Mouse (Mus musculus) spleen, adult 2 months (tissue): ENCODE data around the gene Nfyb. TPM values are rescaled to one million over a fixed set of nuclear protein-coding genes. Genes with fewer than 3 reads are reported as not detected.
A peak's percentile ranks its signal among the peaks of the same experiment; 100 is the strongest.

Experiments used
- DNase-seq, 2 experiments: peaks; one replicate each; pipeline versions ENCODE4 v3.0.0 to v3.0.0-alpha.2; 2012 to 2021; ENCODE audit warnings: low spot score in 2 of 2, low read depth in 1 of 2
- H3K27ac ChIP-seq: fragments of 200-500 bp; 2 replicates; pipeline ENCODE4 v1.5.1; 2012; ENCODE audit warnings: low read length, inconsistent platforms; ENCODE audit not compliant: insufficient read depth
- H3K27me3 ChIP-seq: fragments of 200-500 bp; 2 replicates; pipeline ENCODE4 v1.6.1; 2012; ENCODE audit warnings: mild to moderate bottlenecking, moderate library complexity, low read length, inconsistent platforms; ENCODE audit not compliant: control insufficient read depth, insufficient read depth
- H3K36me3 ChIP-seq: fragments of 200-500 bp; 2 replicates; pipeline ENCODE4 v1.6.1; 2012; ENCODE audit warnings: mild to moderate bottlenecking, low read length, inconsistent platforms; ENCODE audit not compliant: control insufficient read depth, insufficient read depth
- H3K4me1 ChIP-seq: fragments of 200-500 bp; 2 replicates; pipeline ENCODE4 v1.6.1; 2011; ENCODE audit warnings: inconsistent platforms; ENCODE audit not compliant: control insufficient read depth, insufficient read depth, insufficient read length
- H3K4me3 ChIP-seq: fragments of 200-500 bp; 2 replicates; pipeline ENCODE4 v1.5.1; 2011; ENCODE audit warnings: mild to moderate bottlenecking, inconsistent platforms; ENCODE audit not compliant: insufficient read depth, insufficient read length; ENCODE audit errors: extremely low read depth
- CTCF ChIP-seq: fragments of 200-500 bp; IDR thresholded peaks from 2 replicates; pipeline ENCODE4 v1.5.1; 2011; ENCODE audit warnings: mild to moderate bottlenecking, inconsistent platforms; ENCODE audit not compliant: insufficient read depth, insufficient read length, insufficient replicate concordance; ENCODE audit errors: extremely low read depth
- POLR2A ChIP-seq: fragments of 200-500 bp; IDR thresholded peaks from 2 replicates; pipeline ENCODE4 v1.6.1; 2011; ENCODE audit warnings: low read depth, low read length, inconsistent platforms
- WGBS: fragments of 180-500 bp; shearing (Covaris S2); methylation state at CpG from one replicate; pipeline ENCODE4 v1.1.7; 2018; 5-methylcytosine and 5-hydroxymethylcytosine counted together
- polyA plus RNA-seq: library from polyadenylated mRNA; depleted of rRNA; stranded (reverse); fragments of >200 nt; gene quantifications from 2 replicates; pipeline ENCODE4 v1.2.3, GENCODE M21; 2012; rRNA removed

Nfyb gene
- polyA plus RNA-seq, 1 experiment = 5.3 TPM

DNA sequence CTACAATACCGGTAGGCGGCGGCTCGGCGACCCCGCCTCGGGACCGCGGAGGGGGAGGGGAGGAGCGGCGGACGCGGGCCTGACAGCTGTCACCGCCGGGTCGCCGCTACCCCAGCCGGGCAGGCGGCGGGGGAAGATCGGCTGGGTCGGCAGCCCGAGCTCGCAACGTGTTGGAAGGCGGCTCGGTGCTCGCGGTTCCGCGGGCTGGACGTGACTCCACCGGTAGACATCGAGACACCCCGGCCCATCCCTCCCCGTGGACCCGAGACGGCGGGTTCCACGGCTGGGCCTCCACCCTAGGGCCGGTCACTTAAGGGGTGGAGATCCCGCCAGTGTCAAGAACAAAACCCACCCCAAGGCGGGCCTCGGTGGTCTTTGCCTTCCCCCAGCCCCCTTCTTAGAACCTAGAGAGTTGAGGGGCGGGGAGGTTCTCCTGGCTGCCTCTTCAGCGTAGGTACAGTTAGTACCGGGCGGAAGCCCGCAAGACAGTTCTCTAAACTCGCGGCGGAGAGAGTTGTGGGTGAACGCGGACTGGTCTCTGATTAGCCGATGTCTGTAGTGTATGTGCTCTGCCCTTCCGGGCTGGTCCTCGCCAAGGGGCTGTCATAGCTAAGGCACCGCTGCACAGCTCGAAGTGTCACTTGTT, 64.5 kb downstream of the Nfyb start:
- Histone ChIP-seq H3K36me3 (peaks cover 5% of the 10 kb centered on the region; the same call in 1 of the 2 replicates), H3K27me3 (no peaks in the 10 kb centered on the region), H3K27ac (peak overlapping the region; percentile 58), H3K4me3 (peak overlapping the region; percentile 97), H3K4me1 (peaks cover 20% of the 10 kb centered on the region)
- TF ChIP-seq CTCF (no peak), POLR2A (no peak)
- peak in 1 of 2 experiments; percentile 39 for DNase-seq
- WGBS = under 1% methylated on average over 48 of the region's 59 CpGs

DNA sequence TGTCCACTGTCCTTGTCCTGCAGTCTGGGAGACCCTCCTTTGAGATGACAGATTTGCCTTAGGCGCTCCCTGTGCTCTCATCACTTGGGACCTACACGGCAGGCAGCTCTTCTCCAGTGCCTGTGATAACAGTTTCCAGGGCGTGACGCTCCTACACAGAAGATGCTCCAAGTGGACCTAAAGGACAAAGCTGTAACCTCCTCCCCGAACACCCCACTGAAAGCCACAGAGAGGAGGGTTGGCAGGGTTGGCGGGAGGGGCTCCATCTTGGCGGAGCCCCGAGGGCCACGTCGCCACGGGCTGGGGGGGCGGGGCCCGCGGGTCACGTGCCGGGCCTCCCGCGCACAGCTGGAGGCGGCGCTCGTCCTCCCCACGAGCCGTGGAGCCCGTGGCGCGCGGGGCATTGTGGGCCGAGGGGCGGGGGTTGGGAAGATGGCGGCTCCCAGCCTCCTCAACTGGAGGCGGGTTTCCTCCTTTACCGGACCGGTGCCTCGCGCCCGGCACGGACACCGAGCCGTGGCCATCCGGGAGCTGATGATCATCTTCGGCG, 65.2 kb downstream of the Nfyb start:
- Histone ChIP-seq H3K27ac (peak overlapping the region; percentile 58), H3K36me3 (peaks cover 5% of the 10 kb centered on the region; the same call in 1 of the 2 replicates), H3K27me3 (no peaks in the 10 kb centered on the region), H3K4me3 (peak overlapping the region; percentile 97), H3K4me1 (peaks cover 20% of the 10 kb centered on the region)
- TF ChIP-seq POLR2A (0 out of 2 replicates have a peak, but pooled peaks have one; percentile 26), CTCF (no peak)
- DNase-seq = peak; percentile 64 to 92
- 2% methylated on average over 42 of the region's 42 CpGs for WGBS

Other genes starting within 250 kb of the Nfyb start
- 26.8 and 37.5 TPM in 2 replicates for gene 1190007I07Rik, start 140.9 kb downstream of the Nfyb start, polyA plus RNA-seq
- 11.5 and 13.3 TPM in 2 replicates for gene Tdg, start 134.3 kb downstream of the Nfyb start, polyA plus RNA-seq
- 0.26 and 0.32 TPM in 2 replicates for gene Glt8d2, start 73.5 kb downstream of the Nfyb start, polyA plus RNA-seq
- 5.0 TPM in 2 replicates for gene Hcfc2, start 68.0 kb downstream of the Nfyb start, polyA plus RNA-seq
- gene Txnrd1, start 69.8 kb upstream of the Nfyb start, polyA plus RNA-seq = 14.8 and 18.7 TPM in 2 replicates
- gene Eid3, start 102.5 kb upstream of the Nfyb start, polyA plus RNA-seq = 0.34 TPM in 1 of 2 replicates, not detected in the other
- 9.2 and 13.6 TPM in 2 replicates for gene Chst11, start 221.4 kb upstream of the Nfyb start, polyA plus RNA-seq